Mouse (Mus musculus) gastrocnemius, adult 18-20 months (tissue): Measurements from ENCODE around the gene Snapc4. TPM values are rescaled to one million over a fixed set of nuclear protein-coding genes. Genes with fewer than 3 reads are reported as not detected.
"Not testable (repeated sequence)": the region's sequence is repeated elsewhere in the genome, so short reads cannot be mapped to it uniquely, and the experiment has no call there.

ENCODE experiments used
- DNase-seq: peaks from one replicate; pipeline ENCODE4 v3.0.0; 2021; ENCODE audit warnings: low spot score
- total RNA-seq, 2 experiments: library from RNA; stranded (reverse); gene quantifications; 2 replicates each; pipeline ENCODE4 v1.2.3; 2021

Snapc4 gene
- total RNA-seq, 2 experiments from 2014 or later = 4.2 to 6.5 TPM

DNA sequence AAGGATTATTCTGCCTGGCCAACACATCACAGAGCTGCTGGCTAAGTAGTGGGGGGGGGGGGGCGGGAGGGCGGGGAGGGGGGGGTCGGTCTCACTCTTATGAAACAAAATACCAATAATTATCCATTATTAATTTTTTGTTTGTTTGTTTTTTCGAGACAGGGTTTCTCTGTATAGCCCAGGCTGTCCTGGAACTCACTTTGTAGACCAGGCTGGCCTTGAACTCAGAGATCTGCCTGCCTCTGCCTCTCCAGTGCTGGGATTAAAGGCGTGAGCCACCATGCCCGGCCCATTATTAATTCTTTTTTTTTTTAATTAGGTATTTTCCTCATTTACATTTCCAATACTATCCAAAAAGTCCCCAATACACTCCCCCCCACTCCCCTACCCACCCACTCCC, 418 bp upstream of the Snapc4 start:
- DNase-seq = not testable (repeated sequence)

DNA sequence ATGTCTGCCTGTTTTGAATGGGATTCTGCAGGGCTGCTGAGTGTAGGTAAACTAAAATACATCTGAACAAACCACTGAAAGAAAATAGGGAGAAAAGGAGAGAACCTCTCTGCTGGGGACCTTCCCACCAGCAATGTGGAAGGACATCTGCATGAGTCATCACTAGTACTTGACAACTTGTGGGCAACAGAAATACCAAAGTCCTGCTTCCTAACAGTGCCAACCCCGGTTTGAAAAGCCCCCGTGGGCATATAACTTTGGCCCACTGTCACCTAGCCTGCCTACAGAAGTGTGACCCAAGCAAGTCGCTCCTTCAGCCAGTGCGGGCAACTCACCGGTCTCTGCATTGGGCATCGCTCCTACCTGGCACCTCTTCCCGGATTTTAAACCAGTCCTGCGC, 8.1 kb downstream of the Snapc4 start:
- DNase-seq = no peak

DNA sequence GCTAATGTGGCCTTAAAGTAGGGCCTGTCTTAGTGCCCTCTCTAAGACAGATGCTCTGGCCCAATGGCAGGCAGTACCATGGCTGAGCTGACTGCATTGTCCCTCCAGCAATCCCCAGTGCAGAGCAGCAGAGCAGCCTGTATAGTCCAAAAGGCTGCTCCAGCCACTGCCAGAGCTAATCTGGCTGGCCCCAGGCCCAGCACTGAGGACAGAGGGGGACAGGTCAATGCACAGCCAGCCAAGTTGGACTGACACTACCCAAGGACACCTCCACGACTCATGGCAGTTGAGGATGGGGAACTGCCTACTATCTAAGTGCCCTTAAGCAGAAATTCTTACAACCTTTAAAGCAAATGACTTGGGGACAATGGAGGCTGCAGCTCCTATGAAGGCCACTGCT, 11.9 kb downstream of the Snapc4 start:
- DNase-seq = no peak

DNA sequence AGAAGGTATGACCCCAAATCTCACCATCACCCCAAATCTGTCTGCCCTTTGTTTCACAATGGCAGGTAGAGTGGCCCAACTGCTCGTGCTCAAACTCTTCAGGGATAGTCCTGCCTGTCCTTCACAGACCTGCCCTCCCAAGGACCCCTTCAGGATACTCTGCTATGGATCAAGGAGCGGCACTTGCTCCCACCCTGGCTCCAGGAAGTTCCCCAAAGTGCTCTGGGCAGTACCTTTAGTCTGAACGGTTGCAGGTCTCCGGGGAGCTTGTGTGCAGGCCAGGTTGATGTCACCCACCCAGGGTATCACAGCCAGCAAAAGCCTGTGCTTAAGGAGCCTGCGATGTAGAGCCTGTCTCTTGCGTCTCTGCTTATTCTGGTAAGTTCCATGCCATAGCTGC, 12.5 kb downstream of the Snapc4 start:
- DNase-seq = no peak

DNA sequence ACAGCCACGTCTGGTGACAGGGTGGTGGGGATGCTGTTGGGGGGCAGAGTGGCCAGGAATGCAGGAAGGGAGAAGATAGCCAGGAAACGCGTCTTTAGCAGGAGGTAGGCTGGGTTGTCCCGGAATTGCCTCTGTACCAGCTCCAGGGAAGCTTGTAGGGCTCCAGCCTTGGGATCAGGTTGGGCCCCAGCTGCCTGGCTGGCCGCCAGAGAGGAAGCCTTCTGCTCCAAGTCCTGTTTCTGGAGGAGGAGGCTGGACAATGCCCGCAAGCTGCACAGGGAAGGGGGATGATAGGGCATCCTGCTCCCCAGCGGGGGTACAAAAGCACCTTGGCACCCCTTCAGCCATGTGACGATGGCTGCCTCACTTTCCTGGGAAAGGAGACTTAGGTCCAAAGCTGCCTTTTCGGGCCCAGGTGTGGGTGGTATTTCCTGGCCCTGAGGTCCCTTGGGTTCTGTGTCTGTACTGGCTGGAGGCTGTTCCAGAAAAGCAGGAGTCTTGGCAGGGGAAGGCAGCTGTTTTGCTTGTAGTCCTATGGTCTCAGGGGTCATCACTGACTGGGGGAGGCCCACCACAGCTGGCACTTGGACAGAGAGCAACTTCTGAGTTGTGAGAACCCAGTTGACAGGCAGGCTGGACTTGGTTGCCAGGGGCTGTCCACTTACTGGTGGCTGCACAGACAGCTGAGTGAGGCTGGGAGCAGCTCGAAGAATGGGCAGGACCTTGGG, 15.6 kb downstream of the Snapc4 start:
- DNase-seq = peak; percentile 71

DNA sequence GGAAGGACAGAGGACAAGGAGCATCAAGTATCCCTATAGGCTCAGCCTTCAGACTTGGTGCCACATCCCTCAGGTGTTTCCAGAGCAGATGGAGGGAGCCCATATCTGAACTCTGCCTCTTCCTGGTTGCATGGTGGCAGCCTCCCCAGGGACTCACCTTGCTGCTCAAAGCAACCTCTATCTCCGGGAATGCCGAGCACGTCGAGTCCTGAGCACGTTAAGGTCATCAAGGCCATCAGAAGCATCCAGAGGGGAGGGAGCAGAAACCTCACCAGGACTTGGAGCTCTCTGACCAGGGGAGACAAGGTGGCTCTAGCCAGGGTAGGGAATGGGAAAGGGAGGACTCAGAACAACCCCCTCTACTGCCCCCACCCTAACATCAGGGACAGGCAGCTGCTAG, 17.0 kb downstream of the Snapc4 start:
- DNase-seq = no peak

DNA sequence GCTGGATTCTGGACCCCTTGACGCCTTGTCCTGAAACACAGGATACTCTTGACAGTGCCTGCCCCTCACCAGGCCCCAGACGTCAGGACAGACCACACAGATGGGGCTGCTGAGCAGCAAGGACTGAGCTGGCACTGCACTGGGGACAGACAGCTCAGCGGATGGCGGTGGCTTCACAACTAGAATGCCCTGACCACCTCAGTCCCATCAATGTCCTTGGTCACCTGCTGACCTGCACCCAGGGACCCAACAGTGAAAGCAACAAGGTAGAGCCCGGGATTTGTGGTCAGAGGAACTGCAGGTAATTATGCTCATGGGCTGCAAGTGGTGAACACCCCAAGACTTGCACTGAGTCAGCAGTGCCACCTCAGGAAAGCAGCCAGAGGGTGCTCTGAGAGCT, 17.5 kb downstream of the Snapc4 start:
- DNase-seq = no peak

DNA sequence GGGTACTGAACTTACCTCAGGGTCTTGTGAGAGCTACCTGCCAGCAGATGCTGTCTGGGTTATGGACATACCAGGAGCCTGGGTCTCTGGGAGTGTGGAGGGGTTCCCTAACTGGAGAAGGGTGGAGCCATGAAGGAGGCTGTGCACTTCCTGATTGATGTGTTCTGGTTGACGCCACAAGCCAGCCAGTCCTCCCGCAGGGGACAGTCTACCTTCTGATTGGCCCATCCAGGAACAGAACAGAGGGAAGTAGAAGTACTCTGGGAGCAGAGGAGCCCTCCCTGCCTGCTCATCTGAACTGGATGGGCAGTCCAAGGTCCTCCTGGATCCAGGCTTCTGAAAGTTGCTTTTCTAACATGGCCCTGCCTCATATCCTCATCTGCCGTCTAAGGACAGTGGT, 19.7 kb downstream of the Snapc4 start, which contains the start of gene Card9:
Gene Card9 (minus strand): TSS at position 147 of the 400 bp plus-strand sequence.
- no peak for DNase-seq

DNA sequence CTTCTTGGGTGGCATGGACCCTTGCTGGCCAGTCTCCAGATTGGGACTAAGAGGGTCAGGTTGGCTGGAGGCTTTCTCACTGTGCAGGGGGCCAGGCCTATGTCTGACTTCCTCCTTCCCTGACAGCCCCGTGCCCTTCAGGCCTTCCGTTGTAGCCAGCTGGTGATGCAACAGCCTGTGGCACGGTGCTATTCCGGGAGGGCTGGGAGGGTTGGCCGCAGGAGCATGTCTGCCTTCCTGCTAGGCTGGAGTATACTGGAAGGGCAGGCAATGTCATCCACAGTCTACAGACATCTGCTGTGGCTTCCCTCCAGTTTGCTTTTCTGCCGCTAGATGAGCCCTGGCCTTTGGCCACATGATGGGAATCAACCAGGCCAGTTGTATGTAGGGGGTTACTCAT, 20.5 kb downstream of the Snapc4 start:
- DNase-seq = peak; percentile 46

DNA sequence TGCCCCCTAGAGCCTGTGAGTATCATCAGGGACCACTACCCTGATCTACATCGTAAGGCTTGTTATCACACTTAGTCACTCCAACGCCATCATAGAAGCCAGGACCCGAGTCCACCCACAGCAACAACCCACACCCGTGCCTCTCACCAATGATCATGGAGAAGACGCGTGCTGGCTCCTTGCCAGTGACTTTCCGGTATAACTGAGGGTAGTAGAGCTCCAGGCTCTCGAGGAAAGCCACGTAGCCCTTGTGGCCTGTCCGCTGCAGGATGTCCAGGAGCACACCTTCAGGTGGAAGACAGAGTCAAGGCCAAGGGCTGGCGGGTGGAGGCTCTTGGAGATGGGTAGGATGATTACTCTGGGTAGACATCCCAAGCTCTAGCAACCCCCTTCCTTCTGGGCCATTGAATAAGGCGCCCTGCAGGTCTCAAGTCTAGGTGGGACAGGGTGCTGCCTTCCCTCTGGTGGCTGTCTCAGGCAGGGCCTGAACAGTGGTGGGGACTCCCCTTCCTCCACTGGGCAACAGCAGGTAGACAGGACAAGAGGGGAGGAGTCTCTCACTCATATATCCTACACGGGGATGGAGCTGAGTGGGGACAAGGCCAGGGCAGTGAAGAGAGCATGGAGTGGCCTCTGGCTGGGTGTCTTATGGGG, 21.7 kb downstream of the Snapc4 start:
- no peak for DNase-seq

DNA sequence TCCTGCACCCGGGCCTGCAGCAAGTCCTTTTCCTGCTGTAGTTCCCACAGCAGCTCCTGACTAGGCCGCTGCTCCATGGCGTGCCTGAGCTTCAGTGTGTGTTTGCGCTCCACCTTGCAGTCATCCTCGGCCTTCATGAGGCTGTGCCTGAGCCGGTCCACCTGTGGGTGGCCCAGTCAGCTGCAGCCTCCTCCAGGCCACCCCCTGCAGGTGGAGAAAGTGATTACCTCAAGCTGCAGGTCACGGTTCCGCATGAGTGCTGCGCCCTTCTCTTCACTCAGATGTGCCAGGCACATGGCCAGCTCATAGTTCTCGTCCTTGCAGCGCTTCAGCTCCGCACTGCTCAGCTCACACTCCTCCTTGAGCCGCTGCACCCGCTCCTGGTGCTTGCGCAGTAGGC, 23.0 kb downstream of the Snapc4 start:
- no peak for DNase-seq

DNA sequence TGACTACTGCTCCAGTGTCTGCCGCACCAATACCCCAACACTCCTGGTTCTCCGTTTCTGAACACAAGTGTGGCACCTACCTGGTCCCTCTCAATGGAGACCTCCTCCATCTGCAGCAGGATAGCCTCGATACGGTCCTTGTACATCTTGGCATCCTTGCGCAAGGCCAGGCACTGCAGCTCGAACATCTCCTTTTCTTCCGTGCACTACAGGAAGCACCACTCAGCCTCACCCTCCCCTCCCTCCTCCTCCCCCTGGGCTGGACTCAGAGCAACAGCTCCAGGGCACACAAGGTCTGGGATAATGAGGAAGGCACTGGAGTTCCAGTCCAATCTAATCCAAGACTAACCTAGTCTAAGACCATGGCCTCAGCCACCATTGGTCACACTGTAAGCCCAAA, 23.8 kb downstream of the Snapc4 start:
- no peak for DNase-seq

DNA sequence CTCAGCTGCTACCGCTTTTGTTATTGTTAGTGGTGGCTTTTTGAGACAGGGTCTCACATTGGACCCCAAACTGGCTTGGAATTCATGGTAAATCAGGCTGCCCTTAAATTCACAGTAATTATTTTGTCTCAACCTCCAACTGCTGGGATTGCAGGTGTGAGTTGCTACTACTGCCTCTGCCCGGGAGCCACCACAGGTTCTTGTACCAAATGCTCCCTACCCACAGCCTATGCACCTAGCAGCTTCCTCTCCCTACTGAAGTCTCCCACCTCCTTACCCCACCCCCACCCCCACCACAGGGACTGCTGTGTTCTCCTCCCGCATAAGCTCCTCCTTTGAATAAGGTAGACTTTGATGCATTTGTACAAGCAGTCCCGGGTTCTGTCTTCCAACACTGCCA, 24.2 kb downstream of the Snapc4 start:
- DNase-seq = no peak

DNA sequence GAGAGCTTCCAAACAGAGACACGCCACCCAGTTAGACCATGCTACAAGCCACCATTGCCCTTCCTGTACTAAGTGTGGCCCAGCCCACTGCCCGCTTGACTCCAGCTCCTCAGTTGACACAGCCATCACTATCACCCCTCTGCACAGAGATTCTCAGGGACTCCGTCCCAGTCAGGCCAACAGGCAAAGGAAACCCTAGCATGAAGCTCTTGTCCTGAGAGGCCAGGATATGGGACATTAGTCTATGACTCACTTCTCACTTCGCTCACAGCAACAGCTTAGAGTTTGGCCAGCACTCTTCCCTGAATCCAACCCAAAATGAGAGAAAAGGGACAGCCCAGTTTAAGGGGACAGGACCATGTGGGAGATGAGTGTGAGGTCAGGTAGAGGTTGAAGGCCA, 26.1 kb downstream of the Snapc4 start:
- DNase-seq = no peak

DNA sequence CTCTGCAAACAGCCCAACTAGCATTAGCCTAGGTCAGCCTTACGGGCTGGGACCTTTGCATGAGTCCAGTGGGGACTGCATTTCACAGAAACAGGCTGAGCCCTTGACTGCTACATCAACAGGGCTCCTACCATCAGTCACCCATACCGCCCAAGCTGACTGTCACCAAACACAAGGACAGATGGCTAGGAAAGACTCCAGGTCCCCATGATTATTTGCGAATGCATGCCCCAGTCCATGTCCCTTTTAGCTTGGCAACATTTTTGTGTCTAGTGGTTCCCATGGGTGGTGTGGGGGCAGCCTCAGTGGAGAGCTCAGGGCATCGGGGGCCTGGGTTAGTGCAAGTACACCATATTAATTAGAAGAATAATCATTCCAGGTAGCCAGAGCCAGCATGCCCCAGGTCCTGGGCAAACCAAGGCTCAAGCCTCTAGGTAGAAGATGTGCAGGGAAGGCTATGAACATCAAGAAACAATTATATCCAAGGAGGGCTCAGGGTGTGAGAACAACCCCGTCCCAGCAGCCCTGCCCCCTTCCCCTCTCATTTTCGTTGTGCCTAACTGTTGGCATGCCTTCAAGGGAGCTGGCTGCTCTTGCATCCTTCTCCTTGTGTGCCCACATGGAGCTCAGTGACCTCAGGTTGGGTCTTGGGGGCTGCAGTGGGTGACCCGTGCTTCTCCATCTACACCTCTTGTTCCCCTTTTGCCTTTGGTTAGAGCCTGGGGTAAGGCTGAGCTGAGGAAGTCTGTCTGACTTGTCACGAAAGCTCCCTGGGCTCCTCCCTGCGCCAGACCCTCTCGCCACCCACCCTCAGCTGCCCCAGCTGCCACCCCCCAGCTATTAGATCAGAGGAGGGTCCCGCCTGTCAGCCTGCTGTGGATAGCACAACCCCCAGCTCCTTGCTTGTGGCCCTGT, 27.1 kb downstream of the Snapc4 start:
- no peak for DNase-seq

DNA sequence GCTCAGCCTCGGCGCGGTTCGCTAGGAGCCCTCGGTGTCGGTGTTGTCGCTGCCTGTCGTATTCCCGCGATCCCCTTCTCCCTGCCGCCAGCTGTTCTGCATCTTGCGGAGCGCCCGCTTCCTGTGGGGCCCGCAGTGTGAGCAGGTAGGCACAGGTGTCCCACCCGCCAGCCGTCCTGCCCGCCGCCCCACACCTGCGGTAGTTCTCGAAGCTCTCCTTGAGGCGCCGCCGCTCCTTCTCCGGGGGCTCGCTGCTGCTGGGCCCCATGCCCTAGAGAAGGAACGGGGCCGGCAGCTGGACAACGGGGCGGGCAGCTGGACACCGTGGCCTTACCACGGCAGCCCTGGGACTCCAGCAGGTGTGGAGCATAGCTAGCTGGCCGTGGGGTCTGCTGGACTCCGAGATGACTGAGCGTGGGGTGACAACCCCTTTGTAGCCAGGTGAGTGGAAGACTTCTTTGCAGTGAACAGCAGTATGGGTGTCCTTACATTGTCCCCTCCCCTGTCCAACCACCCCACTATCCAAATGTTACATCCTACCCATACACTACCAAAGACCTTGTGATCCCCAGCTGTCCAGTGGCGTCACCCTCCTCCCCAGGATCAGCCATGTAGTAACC, 28.1 kb downstream of the Snapc4 start:
- DNase-seq = no peak

DNA sequence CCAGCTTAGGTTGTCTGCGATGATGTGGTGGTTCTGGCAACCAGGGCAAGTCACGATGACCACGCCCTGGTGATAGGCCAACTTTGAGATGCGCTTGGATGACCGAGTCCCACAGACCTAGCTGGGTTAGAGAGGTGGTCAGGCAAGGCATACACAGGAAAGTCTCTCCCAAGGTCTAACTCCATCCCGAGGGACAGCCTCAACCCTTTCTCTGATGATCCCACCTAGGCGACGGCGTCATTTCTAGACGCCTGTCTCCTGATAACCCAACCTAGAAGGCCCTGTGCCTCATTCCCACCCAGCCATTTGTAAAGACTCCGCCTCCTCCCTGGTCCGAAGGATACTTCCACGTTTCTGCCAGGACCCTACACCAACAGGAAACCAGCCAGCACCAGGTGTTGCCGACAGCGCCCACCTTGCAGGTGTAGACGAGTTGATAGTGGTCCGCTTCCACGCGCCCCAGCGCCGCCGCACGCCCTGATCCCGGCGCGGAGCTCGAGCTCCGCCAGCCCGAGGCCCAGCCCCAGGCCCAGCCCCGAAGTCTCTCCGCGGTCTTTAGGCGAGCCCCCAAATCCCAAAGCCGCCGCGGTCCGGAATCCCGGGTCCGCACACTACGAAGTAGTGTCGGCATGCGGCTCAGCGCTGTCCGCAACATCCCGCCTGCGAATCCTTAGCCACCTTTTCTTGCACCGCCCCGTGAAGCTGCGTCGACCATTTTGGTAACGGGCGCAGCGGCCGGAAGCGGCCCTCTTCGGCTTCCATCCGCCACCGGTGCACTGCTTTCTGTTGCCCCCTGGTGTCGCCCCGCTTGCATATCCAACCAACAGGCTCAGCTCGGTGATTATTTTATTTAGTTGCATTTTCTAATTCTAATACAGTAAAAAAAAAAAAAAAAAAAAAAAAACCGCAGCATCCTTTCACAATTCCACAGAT, 28.8 kb downstream of the Snapc4 start, which contains the start of gene Dnlz:
Gene Dnlz (minus strand): TSS at position 753 of the 933 bp plus-strand sequence.
- DNase-seq = peak; percentile 94

DNA sequence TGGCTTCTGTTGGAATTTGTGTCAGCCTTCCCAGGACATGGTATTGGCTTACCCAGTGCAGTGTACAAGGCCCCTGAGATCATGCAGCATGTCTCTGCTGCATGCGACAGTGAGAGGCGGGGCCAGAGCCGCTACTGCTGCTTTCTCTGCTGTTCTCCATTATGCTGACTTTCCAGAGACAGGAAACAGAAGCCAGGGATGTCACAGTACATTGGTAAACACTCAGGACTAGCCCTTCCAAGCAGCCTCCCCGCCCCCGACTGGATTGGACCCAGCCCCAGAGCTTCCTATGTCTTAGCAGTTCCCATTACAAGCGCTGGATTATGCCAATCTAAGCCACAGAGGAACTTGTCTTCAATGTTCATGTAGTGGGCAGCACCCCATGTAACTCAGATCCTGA, 32.2 kb downstream of the Snapc4 start:
- DNase-seq = no peak

DNA sequence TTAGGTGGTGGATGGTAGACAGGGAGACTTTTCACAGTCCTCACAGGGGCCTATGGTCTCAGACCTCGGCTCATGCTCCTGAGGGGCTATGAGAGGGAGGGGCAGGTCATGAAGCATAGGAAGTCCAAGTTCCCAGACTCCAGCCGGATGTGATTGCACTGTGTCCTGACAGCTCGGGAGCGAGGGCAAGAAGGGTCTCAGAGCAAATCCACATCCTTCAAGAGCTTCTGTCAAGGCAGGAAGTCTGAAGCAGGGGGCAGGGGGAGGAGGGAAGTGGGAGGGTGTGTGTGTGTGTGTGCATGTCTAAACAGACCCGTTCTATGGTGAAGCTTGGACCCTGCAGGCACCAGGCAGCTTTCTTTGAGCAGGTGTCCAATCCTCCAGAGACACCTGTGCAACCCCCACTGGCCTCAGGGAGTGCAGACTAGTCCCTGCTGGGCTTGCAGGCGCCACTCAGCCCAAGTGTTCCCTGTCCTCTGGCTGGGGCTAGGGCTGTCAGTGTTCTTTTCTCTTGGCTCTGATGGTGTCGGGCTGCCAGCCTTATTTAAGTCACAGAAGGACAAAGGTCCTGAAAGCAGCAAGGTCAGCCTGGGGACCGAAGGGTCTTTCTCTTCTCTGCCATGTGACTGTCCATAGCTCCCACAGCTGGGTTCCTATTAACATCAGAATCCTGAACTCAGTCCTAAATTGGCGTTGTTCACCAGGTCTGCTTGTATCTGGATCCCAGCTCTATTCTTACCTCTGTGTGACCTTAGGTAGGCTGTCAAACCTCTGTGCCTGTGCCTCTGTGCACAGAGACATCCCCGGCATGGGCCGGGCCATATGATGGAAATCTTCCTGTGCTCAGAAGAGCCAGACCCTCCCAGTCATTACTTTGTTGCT, 37.6 kb downstream of the Snapc4 start:
- DNase-seq = no peak

DNA sequence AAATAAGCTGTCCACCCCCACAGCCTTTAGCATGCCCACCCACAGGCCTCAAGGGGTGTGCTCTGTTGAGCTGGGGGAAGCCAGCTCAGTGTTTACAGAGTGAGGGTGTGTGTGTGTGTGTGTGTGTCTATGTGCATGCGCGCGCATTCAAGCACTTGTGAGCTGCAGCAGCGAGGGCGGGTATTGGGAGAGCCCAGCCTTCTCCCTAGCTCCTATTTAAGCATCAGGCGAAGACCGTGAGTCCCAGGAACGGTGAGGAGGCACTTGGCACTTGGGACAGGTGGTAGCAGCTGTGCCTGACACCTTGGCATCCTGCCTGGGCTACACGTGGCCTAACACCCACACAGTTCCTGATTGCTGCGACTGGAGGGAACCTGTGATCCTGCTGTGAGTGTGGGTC, 38.4 kb downstream of the Snapc4 start:
- peak; percentile 54 for DNase-seq
